Mouse (Mus musculus) megakaryocyte-erythroid progenitor cell, adult 5-6 weeks (primary cell): ENCODE data around the gene Dydc2. TPM values are rescaled to one million over a fixed set of nuclear protein-coding genes. Genes with fewer than 3 reads are reported as not detected.
"Not testable (repeated sequence)": the region's sequence is repeated elsewhere in the genome, so short reads cannot be mapped to it uniquely, and the experiment has no call there.

ENCODE experiments used
- ATAC-seq: replicated peaks from 2 replicates; pipeline ENCODE4 v1.8.0; 2016; ENCODE audit warnings: mild to moderate bottlenecking, inconsistent platforms; ENCODE audit not compliant: severe bottlenecking, poor library complexity, low FRiP score, low TSS enrichment
- total RNA-seq, 2 experiments: library from RNA; stranded (forward) in 1 of 2; stranded (reverse) in 1 of 2; fragments of 200-1000, 215-1000 nt in 1 of 2; fragments of >200 nt in 1 of 2; fragmentation: Nextera tagmentation in 1 of 2; gene quantifications; 2 replicates each; pipeline ENCODE4 v1.2.3; 2014 to 2017

Dydc2 gene
- not detected in 2 replicates for total RNA-seq (2014; fragmentation: Nextera tagmentation)
- total RNA-seq (2017): not detected in 2 replicates

- no peak for ATAC-seq
Observed at GRCm38 (mm10) chr14:41069108-41069507, at the start of gene Dydc2. Gene Dydc2, minus strand, starts transcription at chr14:41069208.

GRCm38 (mm10) chr14:41116271-41116670, 47.3 kb upstream of the Dydc2 start:
- ATAC-seq: no peak

- ATAC-seq: no peak
Observed at GRCm38 (mm10) chr14:41112944-41113343, 43.9 kb upstream of the Dydc2 start.

GRCm38 (mm10) chr14:41111031-41111668, 42.1 kb upstream of the Dydc2 start:
- no peak for ATAC-seq

GRCm38 (mm10) chr14:41104853-41105444, 35.9 kb upstream of the Dydc2 start, which contains the start of gene Mat1a:
Gene Mat1a, plus strand, starts transcription at chr14:41105035.
- no peak for ATAC-seq

- ATAC-seq: no peak
Observed at GRCm38 (mm10) chr14:41102269-41102668, 33.3 kb upstream of the Dydc2 start.

- no peak for ATAC-seq
Observed at GRCm38 (mm10) chr14:41101242-41101641, 32.2 kb upstream of the Dydc2 start.

GRCm38 (mm10) chr14:41100712-41101111, 31.7 kb upstream of the Dydc2 start:
- no peak for ATAC-seq

GRCm38 (mm10) chr14:41098726-41099125, 29.7 kb upstream of the Dydc2 start:
- no peak for ATAC-seq

- no peak for ATAC-seq
Observed at GRCm38 (mm10) chr14:41096296-41096860, 27.4 kb upstream of the Dydc2 start.

- 0 out of 2 replicates have a peak, but pooled peaks have one; percentile 52 for ATAC-seq
Observed at GRCm38 (mm10) chr14:41094114-41094513, 25.1 kb upstream of the Dydc2 start.

- ATAC-seq: peak; percentile 70
Observed at GRCm38 (mm10) chr14:41090777-41091176, 21.8 kb upstream of the Dydc2 start.

GRCm38 (mm10) chr14:41087509-41087908, 18.5 kb upstream of the Dydc2 start:
- ATAC-seq: peak; percentile 66

- no peak for ATAC-seq
Observed at GRCm38 (mm10) chr14:41082408-41082807, 13.4 kb upstream of the Dydc2 start.

GRCm38 (mm10) chr14:41072944-41073275, 3.9 kb upstream of the Dydc2 start:
- 0 out of 2 replicates have a peak, but pooled peaks have one; percentile 14 for ATAC-seq

GRCm38 (mm10) chr14:41072229-41072943, 3.4 kb upstream of the Dydc2 start, which contains the start of gene Dydc1:
Gene Dydc1, plus strand, starts transcription at chr14:41072911.
- peak; percentile 55; the same call in 1 of the 2 replicates for ATAC-seq

- ATAC-seq: no peak
Observed at GRCm38 (mm10) chr14:41070343-41070742, 1.3 kb upstream of the Dydc2 start.

- no peak for ATAC-seq
Observed at GRCm38 (mm10) chr14:41066416-41066815, 2.6 kb downstream of the Dydc2 start.

GRCm38 (mm10) chr14:41065168-41065567, 3.8 kb downstream of the Dydc2 start:
- peak; percentile 99 for ATAC-seq

- not testable (repeated sequence) for ATAC-seq
Observed at GRCm38 (mm10) chr14:41053190-41053589, 15.8 kb downstream of the Dydc2 start.
